Mouse (Mus musculus): ENCODE measurements at regions not wholly inside any gene's neighbourhood (a gene's known extent, or its start where the extent isn't known, plus 50 kb on each side); places are given as distances from the start of the nearest gene placed in this dataset.

DNA sequence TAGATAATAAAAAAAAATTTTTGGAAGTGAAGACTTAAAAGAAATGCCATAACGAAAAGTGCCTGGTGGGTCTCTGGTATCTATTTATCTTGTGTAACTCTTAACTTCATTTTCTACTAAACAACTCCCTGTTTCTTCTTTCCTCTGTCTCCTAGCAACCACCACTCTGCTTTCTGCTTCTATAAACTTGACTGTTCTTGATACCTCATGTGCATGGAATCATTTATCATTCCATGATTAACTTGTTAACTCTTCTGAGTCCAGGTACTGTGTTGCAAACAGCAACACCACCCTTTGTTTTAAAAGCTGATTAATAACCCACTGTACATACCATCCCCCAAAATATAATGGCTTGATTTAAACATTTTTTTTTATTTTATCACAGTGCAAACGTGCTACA lies 325.0 kb downstream of the Mettl4 start:
- Histone ChIP-seq H3K27ac (no peak overlapping the region), H3K4me1 (no peaks in the 10 kb centered on the region), H3K4me2 (no peak overlapping the region), H3K36me3 (no peaks in the 10 kb centered on the region), H3K27me3 (no peaks in the 10 kb centered on the region), H3K9me3 (no peaks in the 10 kb centered on the region), H3K9ac (no peak overlapping the region), H3K4me3 (no peak overlapping the region)
- WGBS, result 40% methylated on average over 2 of the region's 2 CpGs
- no peak for ATAC-seq (ENCODE audit: borderline replicate concordance, extremely low read depth, low FRiP score, low TSS enrichment)

DNA sequence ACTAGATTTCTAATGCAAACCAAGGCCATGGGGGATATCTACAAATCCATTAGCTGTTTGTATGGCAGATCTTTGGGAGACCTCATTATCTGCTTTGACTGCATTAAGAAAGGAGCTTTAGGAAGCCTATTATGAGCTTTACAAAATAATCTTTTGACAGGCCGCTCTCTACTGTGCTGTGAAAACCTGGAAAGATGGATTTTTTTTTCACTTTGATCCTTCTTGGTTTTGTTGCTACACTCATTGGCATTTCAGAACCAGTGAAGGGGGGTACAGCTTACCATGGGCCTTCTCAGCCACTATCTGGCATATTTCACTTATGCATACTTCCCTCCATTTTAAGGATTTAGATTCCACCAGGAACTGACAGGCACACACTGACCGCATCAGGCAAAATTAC lies 366.8 kb downstream of the Mettl4 start:
- H3K4me2 ChIP-seq, result no peak overlapping the region
- ATAC-seq (ENCODE audit: borderline replicate concordance, extremely low read depth, low FRiP score, low TSS enrichment), result no peak
- no peak overlapping the region for H3K4me3 ChIP-seq
- H3K27ac ChIP-seq, result no peak overlapping the region
- H3K36me3 ChIP-seq, result no peaks in the 10 kb centered on the region
- H3K9ac ChIP-seq, result no peak overlapping the region
- WGBS, result 87% methylated on average over 2 of the region's 2 CpGs
- no peaks in the 10 kb centered on the region for H3K4me1 ChIP-seq
- H3K9me3 ChIP-seq, result no peaks in the 10 kb centered on the region
- H3K27me3 ChIP-seq, result no peaks in the 10 kb centered on the region

DNA sequence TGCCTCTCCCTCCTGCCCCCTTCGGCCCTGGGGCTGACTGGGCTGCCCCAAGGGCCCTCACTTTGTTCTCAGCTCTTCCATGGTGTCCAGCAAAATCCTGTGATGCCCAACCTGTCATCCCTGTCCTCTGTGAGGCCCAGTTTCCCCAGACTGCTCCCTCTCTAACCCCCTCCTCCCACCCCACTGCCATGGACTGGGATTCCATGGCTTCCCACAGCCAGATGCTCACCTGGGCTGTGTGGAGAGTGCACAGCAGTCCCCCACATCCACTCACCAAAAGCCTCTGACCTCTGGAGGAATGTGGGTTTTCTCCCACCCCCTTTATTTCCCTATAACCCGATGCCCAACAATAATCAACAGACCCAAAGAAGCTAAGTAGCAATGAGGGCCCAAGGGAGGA lies 414.1 kb downstream of the Mettl4 start:
- Histone ChIP-seq H3K9ac (no peak overlapping the region), H3K36me3 (no peaks in the 10 kb centered on the region), H3K27ac (no peak overlapping the region), H3K4me1 (no peaks in the 10 kb centered on the region), H3K4me2 (no peak overlapping the region), H3K9me3 (no peaks in the 10 kb centered on the region), H3K4me3 (no peak overlapping the region), H3K27me3 (no peaks in the 10 kb centered on the region)
- 52% methylated on average over 2 of the region's 2 CpGs for WGBS
- ATAC-seq (ENCODE audit: borderline replicate concordance, extremely low read depth, low FRiP score, low TSS enrichment), result 0 out of 2 replicates have a peak, but pooled peaks have one; percentile 14

DNA sequence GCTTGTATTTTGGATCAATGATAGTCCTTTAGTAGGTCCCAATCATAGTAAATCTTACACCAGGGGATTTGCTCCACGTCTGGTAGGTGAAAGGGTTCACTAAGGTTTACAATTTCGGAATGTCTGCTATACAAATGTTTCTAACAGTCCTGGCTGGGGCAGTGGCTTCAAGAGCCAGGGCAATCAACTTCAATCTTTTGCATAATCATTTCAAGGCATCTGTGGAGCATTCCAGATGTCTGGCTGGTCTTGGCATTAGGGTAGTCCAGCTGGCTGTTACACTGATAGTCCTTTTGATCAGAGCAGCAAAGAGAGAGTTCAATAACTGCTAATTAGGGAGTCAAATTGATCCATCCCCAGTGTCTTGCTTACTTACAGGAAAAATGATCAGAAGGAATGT lies 423.6 kb downstream of the Mettl4 start:
- no peak overlapping the region for H3K9ac ChIP-seq
- no peaks in the 10 kb centered on the region for H3K4me1 ChIP-seq
- no peaks in the 10 kb centered on the region for H3K36me3 ChIP-seq
- no peaks in the 10 kb centered on the region for H3K27me3 ChIP-seq
- H3K9me3 ChIP-seq, result no peaks in the 10 kb centered on the region
- ATAC-seq (ENCODE audit: borderline replicate concordance, extremely low read depth, low FRiP score, low TSS enrichment), result no peak
- no peak overlapping the region for H3K4me2 ChIP-seq
- no peak overlapping the region for H3K27ac ChIP-seq
- no peak overlapping the region for H3K4me3 ChIP-seq
- 42% methylated on average over 2 of the region's 2 CpGs for WGBS

DNA sequence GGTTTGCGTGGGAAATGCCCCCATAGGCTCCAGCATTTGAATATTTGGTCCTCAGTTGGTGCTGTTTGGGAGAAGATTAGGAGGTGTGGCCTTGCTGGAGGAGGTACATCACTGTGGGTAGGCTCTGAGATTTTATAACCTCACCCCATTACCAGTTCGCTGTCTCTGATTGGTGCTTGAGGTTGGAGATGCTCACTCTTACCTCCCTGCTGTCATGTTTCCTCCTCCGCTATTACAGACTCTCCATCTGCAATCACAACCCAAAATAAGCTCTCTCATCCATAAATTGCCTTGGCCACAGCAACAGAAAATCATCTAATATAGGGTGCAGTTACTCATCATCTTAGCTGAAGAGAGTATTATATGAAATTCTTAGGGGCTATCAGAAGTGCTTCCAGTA lies 458.6 kb downstream of the Mettl4 start:
- Histone ChIP-seq H3K27me3 (no peaks in the 10 kb centered on the region), H3K4me3 (no peak overlapping the region), H3K4me1 (no peaks in the 10 kb centered on the region), H3K9me3 (no peaks in the 10 kb centered on the region), H3K36me3 (no peaks in the 10 kb centered on the region), H3K4me2 (no peak overlapping the region), H3K9ac (no peak overlapping the region), H3K27ac (no peak overlapping the region)
- 86% methylated on average over 3 of the region's 3 CpGs for WGBS
- no peak for ATAC-seq (ENCODE audit: borderline replicate concordance, extremely low read depth, low FRiP score, low TSS enrichment)

DNA sequence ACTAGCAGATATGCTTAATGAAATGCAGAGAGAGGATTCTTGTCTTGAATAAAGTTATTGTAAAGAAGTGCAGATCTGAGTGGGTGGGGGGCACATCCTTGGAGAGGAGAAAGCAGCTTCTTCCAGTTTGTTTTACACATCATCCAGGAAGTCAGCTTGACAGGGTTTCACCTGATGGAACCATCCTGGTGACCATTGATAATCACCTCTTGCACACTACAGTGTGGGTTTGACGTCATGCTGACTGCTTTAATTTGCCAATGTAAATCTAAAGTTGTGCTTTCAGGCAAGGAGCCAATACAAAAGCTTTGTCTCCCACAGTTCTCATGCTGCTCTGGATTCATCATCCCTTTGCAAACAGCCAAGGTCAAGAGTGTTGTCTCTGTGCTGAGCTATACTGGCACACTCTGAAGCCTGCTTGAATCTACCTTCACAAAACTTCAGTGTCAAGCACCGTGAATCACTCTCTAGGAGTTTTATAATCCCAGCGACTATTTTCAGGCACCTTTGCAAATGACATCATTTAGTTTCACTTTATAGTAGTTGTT lies 462.1 kb downstream of the Mettl4 start:
- no peak for ATAC-seq (ENCODE audit: borderline replicate concordance, extremely low read depth, low FRiP score, low TSS enrichment)
- H3K27me3 ChIP-seq, result no peaks in the 10 kb centered on the region
- H3K4me3 ChIP-seq, result no peak overlapping the region

DNA sequence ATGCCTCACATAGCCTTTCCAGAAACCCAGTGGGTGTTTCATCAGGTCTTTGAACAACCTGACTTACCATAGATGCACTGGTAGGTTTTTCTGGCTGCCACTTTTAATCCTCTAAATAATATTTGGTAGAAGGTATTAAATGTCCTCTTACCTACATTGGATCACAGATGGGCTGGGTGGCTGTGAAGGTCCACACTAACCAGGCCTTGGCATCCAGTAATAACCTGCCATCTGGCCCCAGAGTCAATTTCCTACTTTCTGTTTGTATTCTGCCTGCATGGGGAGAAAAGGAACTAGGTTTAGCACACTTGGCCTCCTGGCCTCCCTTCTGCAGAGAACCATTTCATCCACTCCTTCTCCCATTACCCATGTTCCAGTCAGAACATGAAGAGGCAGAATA lies 473.0 kb downstream of the Mettl4 start:
- Histone ChIP-seq H3K27ac (no peak overlapping the region), H3K9ac (no peak overlapping the region), H3K9me3 (no peaks in the 10 kb centered on the region), H3K27me3 (no peaks in the 10 kb centered on the region), H3K36me3 (no peaks in the 10 kb centered on the region), H3K4me3 (no peak overlapping the region), H3K4me1 (no peaks in the 10 kb centered on the region), H3K4me2 (no peak overlapping the region)
- no peak for ATAC-seq (ENCODE audit: borderline replicate concordance, extremely low read depth, low FRiP score, low TSS enrichment)

More for the DNA sequence above, 462.1 kb downstream of the Mettl4 start:
- H3K9me3 ChIP-seq, result no peaks in the 10 kb centered on the region
- WGBS, result 48% methylated on average over 3 of the region's 3 CpGs
- H3K27ac ChIP-seq, result no peak overlapping the region
- H3K4me2 ChIP-seq, result no peak overlapping the region
- no peaks in the 10 kb centered on the region for H3K36me3 ChIP-seq
- no peak overlapping the region for H3K9ac ChIP-seq
- no peaks in the 10 kb centered on the region for H3K4me1 ChIP-seq

DNA sequence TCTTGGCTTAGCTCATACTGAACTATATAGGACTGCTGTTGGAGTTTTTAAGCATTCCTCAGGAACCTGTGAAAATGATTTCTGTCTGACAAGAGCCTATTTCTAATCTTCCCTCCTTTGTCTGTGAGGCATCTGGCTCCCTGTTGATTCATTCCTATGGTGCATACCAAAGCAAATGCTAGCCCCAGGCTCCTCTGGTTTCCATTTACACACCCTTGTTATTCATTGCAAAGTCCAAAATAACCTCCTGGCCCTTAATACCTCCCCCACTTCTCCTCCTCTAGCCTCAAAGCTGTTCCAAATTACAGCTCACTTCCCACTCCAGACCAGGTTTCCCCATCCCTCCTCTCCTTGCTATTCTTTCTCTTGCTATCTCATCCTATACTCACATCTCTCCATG lies 480.1 kb downstream of the Mettl4 start:
- no peaks in the 10 kb centered on the region for H3K36me3 ChIP-seq
- no peaks in the 10 kb centered on the region for H3K4me1 ChIP-seq
- ATAC-seq (ENCODE audit: borderline replicate concordance, extremely low read depth, low FRiP score, low TSS enrichment), result no peak
- no peaks in the 10 kb centered on the region for H3K9me3 ChIP-seq
- H3K27ac ChIP-seq, result no peak overlapping the region
- H3K4me3 ChIP-seq, result no peak overlapping the region
- no peak overlapping the region for H3K4me2 ChIP-seq
- no peaks in the 10 kb centered on the region for H3K27me3 ChIP-seq
- no peak overlapping the region for H3K9ac ChIP-seq

DNA sequence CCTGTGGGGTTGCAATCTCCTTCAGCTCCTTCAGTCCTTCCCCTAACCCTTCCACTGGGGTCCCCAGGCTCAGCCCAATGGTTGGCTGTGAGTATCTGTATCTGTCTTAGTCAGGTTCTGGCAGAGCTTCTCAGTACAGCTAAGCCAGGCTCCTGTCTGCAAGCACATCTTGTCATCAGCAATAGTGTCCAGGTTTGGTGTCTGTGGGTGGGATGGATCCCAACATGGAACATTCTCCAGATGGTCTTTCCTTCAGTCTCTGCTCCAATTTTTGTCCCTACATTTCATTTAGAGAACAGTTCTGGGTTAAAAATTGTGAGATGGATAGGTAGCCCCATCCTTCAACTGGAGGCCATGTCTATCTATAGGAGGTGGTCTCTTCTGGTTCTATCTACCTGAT lies 494.2 kb downstream of the Mettl4 start:
- Histone ChIP-seq H3K9me3 (no peaks in the 10 kb centered on the region), H3K9ac (no peak overlapping the region), H3K36me3 (no peaks in the 10 kb centered on the region), H3K27ac (no peak overlapping the region), H3K4me2 (no peak overlapping the region), H3K4me3 (no peak overlapping the region), H3K4me1 (no peaks in the 10 kb centered on the region), H3K27me3 (no peaks in the 10 kb centered on the region)
- no peak for ATAC-seq (ENCODE audit: borderline replicate concordance, extremely low read depth, low FRiP score, low TSS enrichment)

DNA sequence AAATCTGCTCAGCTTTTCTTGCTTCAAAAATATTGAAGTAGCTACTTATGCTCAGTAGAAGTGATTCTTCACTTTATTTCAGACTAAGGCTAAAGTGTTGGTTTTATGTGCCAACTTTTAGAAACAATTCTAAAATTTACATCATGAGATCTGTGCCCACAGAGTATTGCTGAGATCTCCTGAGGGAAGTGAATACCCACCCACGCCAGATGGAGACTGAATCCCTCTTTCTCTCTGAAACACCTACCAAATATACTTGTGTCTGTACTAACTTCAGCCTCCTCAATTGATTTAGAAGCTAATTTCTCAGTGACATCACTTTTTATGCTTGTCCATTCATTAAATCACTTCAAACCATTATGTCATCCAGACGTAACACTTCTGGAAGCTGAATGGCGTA lies 495.0 kb downstream of the Mettl4 start:
- Histone ChIP-seq H3K27me3 (no peaks in the 10 kb centered on the region), H3K9me3 (no peaks in the 10 kb centered on the region), H3K9ac (no peak overlapping the region), H3K4me2 (no peak overlapping the region), H3K36me3 (no peaks in the 10 kb centered on the region), H3K4me1 (no peaks in the 10 kb centered on the region), H3K4me3 (no peak overlapping the region), H3K27ac (no peak overlapping the region)
- ATAC-seq (ENCODE audit: borderline replicate concordance, extremely low read depth, low FRiP score, low TSS enrichment), result no peak
- WGBS, result 80% methylated on average over 3 of the region's 3 CpGs

DNA sequence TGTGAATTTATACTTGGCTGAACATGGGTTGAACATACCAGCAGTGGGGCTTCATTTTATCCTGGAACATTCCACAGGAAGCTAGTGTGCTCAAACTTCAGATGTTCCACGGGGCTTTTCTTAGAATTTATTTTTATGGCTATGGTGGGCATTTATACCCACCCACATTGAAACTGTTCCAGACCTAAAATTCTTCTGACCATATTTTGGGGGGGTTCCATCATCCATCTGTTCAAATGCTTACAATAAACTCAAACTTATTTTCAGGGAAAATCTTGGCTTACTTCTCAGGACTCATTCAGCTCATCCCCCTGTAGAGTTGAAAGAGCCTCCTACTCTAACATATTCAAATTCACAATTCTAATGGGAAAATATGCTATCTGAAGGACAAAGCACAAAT lies 506.0 kb downstream of the Mettl4 start:
- no peaks in the 10 kb centered on the region for H3K4me1 ChIP-seq
- H3K27ac ChIP-seq, result no peak overlapping the region
- no peak for ATAC-seq (ENCODE audit: borderline replicate concordance, extremely low read depth, low FRiP score, low TSS enrichment)
- no peaks in the 10 kb centered on the region for H3K9me3 ChIP-seq
- 57% methylated on average over 1 of the region's 1 CpGs for WGBS
- no peak overlapping the region for H3K4me3 ChIP-seq
- no peak overlapping the region for H3K9ac ChIP-seq
- no peaks in the 10 kb centered on the region for H3K36me3 ChIP-seq
- H3K27me3 ChIP-seq, result no peaks in the 10 kb centered on the region
- no peak overlapping the region for H3K4me2 ChIP-seq

DNA sequence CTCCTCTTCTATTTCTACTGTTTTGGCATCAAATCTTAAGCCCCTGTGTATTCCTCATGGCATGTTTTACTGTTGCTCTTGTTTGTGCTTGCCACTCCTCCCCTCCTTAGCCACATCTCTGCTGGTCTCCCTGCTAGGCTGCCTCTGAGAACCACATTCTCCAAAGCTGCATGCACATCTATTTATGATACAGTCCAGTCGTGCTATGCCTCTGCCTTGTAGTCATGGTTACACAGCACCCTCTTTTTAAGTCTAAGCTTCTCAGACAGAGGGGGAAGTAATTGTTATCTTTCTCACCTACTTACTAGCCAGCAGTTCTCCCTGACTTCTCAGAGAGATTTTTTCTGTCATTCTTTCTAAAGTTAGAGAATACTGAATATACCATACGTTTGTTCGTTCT lies 523.7 kb downstream of the Mettl4 start:
- ATAC-seq (ENCODE audit: borderline replicate concordance, extremely low read depth, low FRiP score, low TSS enrichment), result no peak
- Histone ChIP-seq H3K36me3 (no peaks in the 10 kb centered on the region), H3K4me3 (no peak overlapping the region), H3K4me1 (no peaks in the 10 kb centered on the region), H3K27me3 (no peaks in the 10 kb centered on the region), H3K9ac (no peak overlapping the region), H3K27ac (no peak overlapping the region), H3K9me3 (no peaks in the 10 kb centered on the region), H3K4me2 (no peak overlapping the region)
- WGBS, result 72% methylated on average over 3 of the region's 3 CpGs

Data from lung, embryonic 15.5 days (tissue).